Mouse (Mus musculus) lung, embryonic 14.5 days (tissue): Measurements from ENCODE around the gene Vmn1r37. TPM values are rescaled to one million over a fixed set of nuclear protein-coding genes. Genes with fewer than 3 reads are reported as not detected.
"Not testable (repeated sequence)": the region's sequence is repeated elsewhere in the genome, so short reads cannot be mapped to it uniquely, and the experiment has no call there.

Experiments used
- ATAC-seq: fragments of 200-750 bp; cut with Nextera tagmentation; 2 replicates; pipeline ENCODE4 v1.8.0; 2017; ENCODE audit warnings: mild to moderate bottlenecking, moderate TSS enrichment, moderate library complexity; ENCODE audit not compliant: insufficient read depth
- DNase-seq: peaks from one replicate; pipeline ENCODE4 v3.0.0-alpha.2; 2015
- H3K27ac ChIP-seq: fragments of 300-500 bp; sonication (generic); 2 replicates; pipeline ENCODE4 v1.5.1; 2014; ENCODE audit warnings: low read depth, mild to moderate bottlenecking, moderate library complexity
- H3K27me3 ChIP-seq: fragments of 300-500 bp; sonication (generic); 2 replicates; pipeline ENCODE4 v1.6.1; 2014; ENCODE audit warnings: low read length, control low read depth; ENCODE audit not compliant: insufficient read depth
- H3K36me3 ChIP-seq: fragments of 300-500 bp; sonication (generic); 2 replicates; pipeline ENCODE4 v1.6.1; 2014; ENCODE audit warnings: control low read depth; ENCODE audit not compliant: insufficient read depth
- H3K4me1 ChIP-seq: fragments of 300-500 bp; sonication (generic); 2 replicates; pipeline ENCODE4 v1.6.1; 2014; ENCODE audit warnings: antibody characterized with exemption, control low read depth; ENCODE audit not compliant: insufficient read depth
- H3K4me2 ChIP-seq: fragments of 300-500 bp; sonication (generic); 2 replicates; pipeline ENCODE4 v1.6.1; 2014; ENCODE audit warnings: mild to moderate bottlenecking
- H3K4me3 ChIP-seq: fragments of 300-500 bp; sonication (generic); 2 replicates; pipeline ENCODE4 v1.5.1; 2014; ENCODE audit warnings: low read depth, low read length
- H3K9ac ChIP-seq: fragments of 300-500 bp; sonication (generic); 2 replicates; pipeline ENCODE4 v1.6.1; 2014
- H3K9me3 ChIP-seq: fragments of 300-500 bp; sonication (generic); 2 replicates; pipeline ENCODE4 v1.6.1; 2016; ENCODE audit warnings: low read depth, low read length, control low read depth
- CTCF ChIP-seq: IDR thresholded peaks from 2 replicates; pipeline ENCODE4 v1.5.1; 2016; ENCODE audit warnings: antibody characterized with exemption, low read depth
- WGBS: fragments of 180-500 bp; shearing (Covaris S2); extraction: QIAGEN DNeasy Blood & Tissue Kit; methylation state at CpG from one replicate; pipeline ENCODE4 v1.1.7; 2014; 5-methylcytosine and 5-hydroxymethylcytosine counted together
- polyA plus RNA-seq: library from polyadenylated mRNA; unstranded; fragments of >200 nt; fragmentation: Nextera tagmentation; extraction: Ambion mirVana; gene quantifications from 2 replicates; pipeline ENCODE4 v1.2.1, GENCODE M21; 2014

Gene Vmn1r37
- not detected in 2 replicates for polyA plus RNA-seq

- H3K4me3 ChIP-seq, H3K4me2 ChIP-seq, DNase-seq, H3K27ac ChIP-seq, H3K4me1 ChIP-seq, H3K27me3 ChIP-seq, H3K36me3 ChIP-seq, H3K9me3 ChIP-seq, H3K9ac ChIP-seq, ATAC-seq: not testable (repeated sequence)
These were observed at the start of gene Vmn1r37 for GRCm38 (mm10) chr6:66729082-66729481. TSS of gene Vmn1r37 (plus strand) at chr6:66729382.

DNA sequence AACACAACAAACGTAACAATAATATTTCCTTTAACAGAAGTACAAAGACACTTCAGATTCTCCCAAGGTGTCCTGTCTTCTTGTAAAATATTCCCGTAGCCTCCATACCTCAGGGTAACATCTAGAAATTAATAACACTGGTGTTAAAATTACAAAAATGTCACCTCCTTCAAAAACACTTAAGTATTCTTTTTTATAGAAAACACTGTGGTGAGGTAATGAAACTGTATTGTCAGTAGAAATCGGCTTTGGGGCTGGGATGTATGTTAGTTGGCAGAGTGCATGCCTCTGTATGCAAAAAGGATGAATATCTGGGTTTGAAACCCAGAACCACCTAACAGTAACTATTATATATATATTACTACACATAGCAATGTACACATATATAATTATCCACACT lies 43.4 kb upstream of the Vmn1r37 start, which contains the start of gene Vmn1r35:
Gene Vmn1r35 (minus strand): TSS at position 101 of the 400 bp plus-strand sequence.
- H3K4me3 ChIP-seq: no peak within 1 kb of the TSS
- no peak for ATAC-seq
- H3K27ac ChIP-seq: no peak within 1 kb of the TSS
- H3K36me3 ChIP-seq: no peaks in the 10 kb centered on the region
- H3K4me1 ChIP-seq: no peaks in the 10 kb centered on the region
- H3K4me2 ChIP-seq: no peak within 1 kb of the TSS
- TF ChIP-seq CTCF: no peak
- no peaks in the 10 kb centered on the region for H3K9me3 ChIP-seq
- whole genome bisulfite sequencing: 68% methylated on average over 3 of the region's 3 CpGs
- H3K27me3 ChIP-seq: no peaks in the 10 kb centered on the region
- no peak for DNase-seq
- no peak within 1 kb of the TSS for H3K9ac ChIP-seq

DNA sequence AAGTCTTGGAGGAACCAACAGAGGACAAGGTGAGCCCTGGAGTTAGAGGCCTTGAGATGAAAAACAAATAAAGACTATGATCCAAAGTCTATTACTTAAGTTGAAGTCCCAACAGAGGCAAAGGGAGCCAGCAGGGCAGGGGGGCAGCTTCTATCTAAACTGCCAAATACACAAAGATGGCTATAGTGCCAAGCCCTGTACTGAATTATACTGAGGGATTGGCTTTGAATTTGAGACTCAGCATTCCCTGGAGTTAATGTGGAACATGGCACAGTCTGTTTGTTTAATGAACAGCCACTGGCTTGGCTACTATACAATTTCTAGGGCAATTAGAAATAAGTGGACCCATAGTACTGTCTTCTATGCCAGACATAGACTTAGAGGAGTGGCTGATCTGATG lies 20.3 kb upstream of the Vmn1r37 start:
- no peak overlapping the region for H3K9ac ChIP-seq
- no peak for ATAC-seq
- no peak for DNase-seq
- no peak overlapping the region for H3K27ac ChIP-seq
- H3K4me1 ChIP-seq: no peaks in the 10 kb centered on the region
- no peaks in the 10 kb centered on the region for H3K9me3 ChIP-seq
- TF ChIP-seq CTCF: no peak
- H3K27me3 ChIP-seq: no peaks in the 10 kb centered on the region
- H3K4me2 ChIP-seq: no peak overlapping the region
- no peak overlapping the region for H3K4me3 ChIP-seq
- H3K36me3 ChIP-seq: no peaks in the 10 kb centered on the region

- Histone ChIP-seq H3K36me3 (no peaks in the 10 kb centered on the region), H3K27ac (no peak overlapping the region), H3K4me2 (no peak overlapping the region), H3K9me3 (no peaks in the 10 kb centered on the region), H3K9ac (no peak overlapping the region), H3K4me3 (no peak overlapping the region), H3K27me3 (no peaks in the 10 kb centered on the region), H3K4me1 (no peaks in the 10 kb centered on the region)
- ATAC-seq: no peak
- no peak for DNase-seq
- WGBS: 71% methylated on average over 3 of the region's 3 CpGs
- TF ChIP-seq CTCF: no peak
These were observed 15.3 kb upstream of the Vmn1r37 start for GRCm38 (mm10) chr6:66713854-66714253.

GRCm38 (mm10) chr6:66719068-66719467 lies 10.1 kb upstream of the Vmn1r37 start, which contains the start of gene Vmn1r36:
TSS of gene Vmn1r36 (minus strand) at chr6:66719168.
- DNase-seq: not testable (repeated sequence)

DNA sequence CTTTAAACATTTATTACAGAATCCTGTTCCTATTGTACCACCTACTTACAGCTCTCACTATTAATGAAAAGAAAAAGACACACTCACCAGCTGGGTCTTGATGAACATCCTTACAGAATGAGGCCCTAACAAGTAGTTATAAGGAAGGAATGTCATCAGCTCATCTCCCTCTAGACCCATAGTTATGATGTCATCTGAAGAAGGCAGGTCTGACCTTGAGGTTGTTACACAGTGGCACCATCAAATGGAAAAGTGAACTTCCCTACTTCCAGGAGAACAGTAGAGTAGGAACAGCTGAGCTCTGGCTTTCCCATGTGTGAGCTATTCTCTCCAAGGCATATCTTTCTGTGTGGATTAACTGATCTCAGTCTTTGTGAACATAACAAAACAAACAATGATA lies 53.3 kb downstream of the Vmn1r37 start, which contains the start of gene Vmn1r38:
Gene Vmn1r38 (minus strand): TSS at position 101 of the 400 bp plus-strand sequence.
- DNase-seq, ATAC-seq, H3K4me2 ChIP-seq, H3K27me3 ChIP-seq, H3K36me3 ChIP-seq, H3K4me3 ChIP-seq, H3K9ac ChIP-seq, H3K27ac ChIP-seq, H3K4me1 ChIP-seq, H3K9me3 ChIP-seq: not testable (repeated sequence)

More at GRCm38 (mm10) chr6:66719068-66719467, 10.1 kb upstream of the Vmn1r37 start, which contains the start of gene Vmn1r36:
- H3K36me3 ChIP-seq, H3K4me1 ChIP-seq, H3K27ac ChIP-seq, H3K9me3 ChIP-seq, ATAC-seq, H3K4me3 ChIP-seq, H3K27me3 ChIP-seq, H3K4me2 ChIP-seq, H3K9ac ChIP-seq: not testable (repeated sequence)
- 61% methylated on average over 2 of the region's 2 CpGs for WGBS

Other genes starting within 250 kb of the Vmn1r37 start
- gene Mad2l1, start 194.0 kb upstream of the Vmn1r37 start, polyA plus RNA-seq: 155 and 159 TPM in 2 replicates
- 0.07 and 0.11 TPM in 2 replicates for gene Vmn1r32, start 169.3 kb upstream of the Vmn1r37 start, polyA plus RNA-seq
- gene Vmn1r33, start 111.1 kb upstream of the Vmn1r37 start, polyA plus RNA-seq: not detected in 2 replicates
- gene Vmn1r34, start 85.5 kb upstream of the Vmn1r37 start, polyA plus RNA-seq: not detected in 2 replicates
- gene Vmn1r35, start 43.5 kb upstream of the Vmn1r37 start, polyA plus RNA-seq: not detected in 2 replicates
- gene Vmn1r36, start 10.2 kb upstream of the Vmn1r37 start, polyA plus RNA-seq: not detected in 2 replicates
- gene Vmn1r38, start 53.2 kb downstream of the Vmn1r37 start, polyA plus RNA-seq: not detected in 2 replicates
- not detected in 2 replicates for gene Vmn1r39, start 81.2 kb downstream of the Vmn1r37 start, polyA plus RNA-seq
- 119 and 131 TPM in 2 replicates for gene Gng12, start 167.0 kb downstream of the Vmn1r37 start, polyA plus RNA-seq